Mouse (Mus musculus): Measurements from ENCODE around the gene Aftph.
A peak's percentile ranks its signal among the peaks of the same experiment; 100 is the strongest.
"Not testable (repeated sequence)": the region's sequence is repeated elsewhere in the genome, so short reads cannot be mapped to it uniquely, and the experiment has no call there.

The Aftph gene

GRCm38 (mm10) chr11:20741201-20742100, at the start of gene Aftph:
Aftph (minus strand) TSS chr11:20741589.
- DNase-seq, result peak; percentile 100

- peak; percentile 12 for DNase-seq
These were observed 47.6 kb upstream of the Aftph start for GRCm38 (mm10) chr11:20789015-20789414.

- DNase-seq, result no peak
These were observed 46.7 kb upstream of the Aftph start for GRCm38 (mm10) chr11:20788070-20788469.

- DNase-seq, result peak; percentile 51
These were observed 44.8 kb upstream of the Aftph start for GRCm38 (mm10) chr11:20786191-20786590.

GRCm38 (mm10) chr11:20785186-20785585, 43.8 kb upstream of the Aftph start:
- peak; percentile 21 for DNase-seq

- DNase-seq, result peak; percentile 64
These were observed 43.4 kb upstream of the Aftph start for GRCm38 (mm10) chr11:20784776-20785175.

GRCm38 (mm10) chr11:20783467-20783866, 42.1 kb upstream of the Aftph start:
- peak; percentile 44 for DNase-seq

- DNase-seq, result peak; percentile 52
These were observed 41.2 kb upstream of the Aftph start for GRCm38 (mm10) chr11:20782620-20783019.

- peak; percentile 33 for DNase-seq
These were observed 38.9 kb upstream of the Aftph start for GRCm38 (mm10) chr11:20780312-20780711.

- DNase-seq, result peak; percentile 70
These were observed 37.6 kb upstream of the Aftph start for GRCm38 (mm10) chr11:20778861-20779563.

GRCm38 (mm10) chr11:20778298-20778697, 36.9 kb upstream of the Aftph start:
- DNase-seq, result no peak

GRCm38 (mm10) chr11:20776668-20777067, 35.3 kb upstream of the Aftph start:
- peak; percentile 17 for DNase-seq

GRCm38 (mm10) chr11:20772642-20773041, 31.3 kb upstream of the Aftph start:
- DNase-seq, result no peak

GRCm38 (mm10) chr11:20771827-20772226, 30.4 kb upstream of the Aftph start:
- DNase-seq, result not testable (repeated sequence)

GRCm38 (mm10) chr11:20761984-20762383, 20.6 kb upstream of the Aftph start:
- DNase-seq, result peak; percentile 80

GRCm38 (mm10) chr11:20750573-20750972, 9.2 kb upstream of the Aftph start:
- no peak for DNase-seq

GRCm38 (mm10) chr11:20743353-20743752, 2.0 kb upstream of the Aftph start:
- DNase-seq, result no peak

- peak; percentile 89 for DNase-seq
These were observed 1.0 kb upstream of the Aftph start for GRCm38 (mm10) chr11:20742361-20742897.

GRCm38 (mm10) chr11:20740481-20741200, 748 bp downstream of the Aftph start:
- peak; percentile 95 for DNase-seq

- DNase-seq, result no peak
These were observed 7.3 kb downstream of the Aftph start for GRCm38 (mm10) chr11:20734066-20734465.

- no peak for DNase-seq
These were observed 7.8 kb downstream of the Aftph start for GRCm38 (mm10) chr11:20733486-20734030.

GRCm38 (mm10) chr11:20729403-20729802, 12.0 kb downstream of the Aftph start:
- no peak for DNase-seq

GRCm38 (mm10) chr11:20728044-20728443, 13.3 kb downstream of the Aftph start:
- DNase-seq, result no peak

Measured in heart, adult 11 months (tissue).